Mouse (Mus musculus): ENCODE results near the gene Olfr125. TPM values are rescaled to one million over a fixed set of nuclear protein-coding genes. Genes with fewer than 3 reads are reported as not detected.

Gene Olfr125
- polyA plus RNA-seq (2017; shearing (Covaris generic)), result not detected

DNA sequence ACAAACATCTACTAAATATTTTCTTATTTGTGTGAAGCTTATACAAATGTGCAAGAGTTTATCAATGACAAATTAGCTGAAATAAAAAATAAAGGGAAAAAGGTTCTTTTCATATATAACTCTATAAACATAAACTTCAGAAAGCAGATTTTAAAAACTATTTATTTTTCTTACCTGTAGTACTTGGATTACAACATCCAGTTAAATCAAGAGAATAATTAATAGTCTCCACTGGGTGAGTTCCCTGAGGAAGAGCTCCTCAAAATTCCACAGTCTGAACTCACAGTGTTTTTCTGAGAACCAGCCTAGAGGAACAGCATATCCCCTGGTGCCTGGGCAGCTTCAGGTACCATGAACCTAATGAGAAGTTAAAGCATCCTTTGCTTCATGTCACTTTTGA lies at the start of gene Olfr125:
Olfr125 (plus strand) TSS at position 301 of the 400 bp plus-strand sequence.

DNA sequence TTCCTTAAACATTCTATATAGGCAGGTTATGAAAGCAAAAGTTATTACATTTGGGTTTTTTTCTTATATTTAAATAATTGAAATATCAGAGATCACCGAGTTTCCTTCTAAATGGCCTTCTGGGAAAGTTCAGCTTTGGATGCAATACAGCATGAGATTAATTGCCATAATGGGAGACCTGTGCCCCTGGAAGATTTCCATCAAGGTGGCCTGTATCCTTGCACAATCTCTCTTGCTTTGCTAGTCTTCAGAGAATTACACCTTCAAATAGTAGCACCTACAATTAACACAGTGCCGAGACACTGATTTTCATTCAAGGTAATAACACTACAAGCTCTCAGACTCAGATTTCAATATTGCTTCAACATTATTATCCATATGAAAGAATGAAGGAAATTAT lies 39.5 kb upstream of the Olfr125 start, which contains the start of gene Olfr123:
Olfr123 (plus strand) TSS at position 301 of the 400 bp plus-strand sequence.

DNA sequence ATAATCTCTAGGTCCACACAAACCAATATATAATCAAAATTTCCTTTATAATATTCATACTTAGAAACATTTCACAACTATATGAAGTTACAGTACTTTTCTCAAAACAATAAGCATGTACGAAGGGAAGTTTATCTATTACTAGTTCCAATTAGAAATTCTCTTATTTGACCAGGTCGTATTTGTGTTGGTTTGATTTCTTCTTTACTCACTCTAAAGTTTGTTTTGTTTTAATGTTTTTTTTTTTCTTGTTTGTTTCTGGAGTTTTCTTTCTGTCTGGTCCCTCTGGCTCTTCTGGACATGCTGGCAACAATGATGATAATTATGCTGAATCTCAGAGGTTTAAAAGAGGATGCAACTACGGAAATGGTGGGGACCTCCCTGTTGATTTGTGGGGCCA lies 33.2 kb upstream of the Olfr125 start, which contains the start of gene Olfr124:
Olfr124 (plus strand) TSS at position 301 of the 400 bp plus-strand sequence.

DNA sequence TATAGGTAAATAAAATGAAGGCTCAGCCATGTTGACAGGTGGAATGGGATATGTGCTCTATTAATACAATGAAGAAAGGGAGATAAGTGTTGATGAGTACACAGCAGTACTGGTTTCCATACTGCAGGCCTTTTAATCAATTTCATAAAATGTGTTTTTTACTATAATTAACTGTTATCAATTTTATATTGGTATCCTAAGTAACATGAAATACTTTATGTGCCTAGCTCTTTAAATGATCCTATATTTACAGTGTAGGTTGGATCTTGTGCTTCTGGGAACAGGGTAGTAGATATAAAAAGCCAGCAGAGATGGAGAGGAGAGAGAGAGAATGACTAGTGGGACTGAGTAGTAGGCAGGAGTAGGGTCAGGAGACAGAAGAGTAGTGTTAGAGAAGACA lies 14.4 kb downstream of the Olfr125 start, which contains the start of gene Olfr126:
Olfr126 (plus strand) TSS at position 301 of the 400 bp plus-strand sequence.

Other genes with a start within 250 kb of the Olfr125 start
- not detected for gene Olfr114, start 240.2 kb upstream of the Olfr125 start, polyA plus RNA-seq (2017; shearing (Covaris generic))
- not detected for gene Olfr115, start 205.8 kb upstream of the Olfr125 start, polyA plus RNA-seq (2017; shearing (Covaris generic))
- gene Olfr116, start 205.8 kb upstream of the Olfr125 start, polyA plus RNA-seq (2017; shearing (Covaris generic)), result not detected
- 0.15 TPM for gene Olfr117, start 169.2 kb upstream of the Olfr125 start, polyA plus RNA-seq (2017; shearing (Covaris generic))
- gene Olfr118, start 166.0 kb upstream of the Olfr125 start, polyA plus RNA-seq (2017; shearing (Covaris generic)), result not detected
- not detected for gene Olfr119, start 136.4 kb upstream of the Olfr125 start, polyA plus RNA-seq (2017; shearing (Covaris generic))
- gene Olfr120, start 111.1 kb upstream of the Olfr125 start, polyA plus RNA-seq (2017; shearing (Covaris generic)), result not detected
- not detected for gene Olfr121, start 84.1 kb upstream of the Olfr125 start, polyA plus RNA-seq (2017; shearing (Covaris generic))
- gene Olfr122, start 64.3 kb upstream of the Olfr125 start, polyA plus RNA-seq (2017; shearing (Covaris generic)), result not detected
- not detected for gene Olfr123, start 39.4 kb upstream of the Olfr125 start, polyA plus RNA-seq (2017; shearing (Covaris generic))
- not detected for gene Olfr124, start 33.1 kb upstream of the Olfr125 start, polyA plus RNA-seq (2017; shearing (Covaris generic))
- gene Olfr126, start 14.5 kb downstream of the Olfr125 start, polyA plus RNA-seq (2017; shearing (Covaris generic)), result not detected
- gene Olfr127, start 67.5 kb downstream of the Olfr125 start, polyA plus RNA-seq (2017; shearing (Covaris generic)), result not detected
- gene Olfr128, start 87.6 kb downstream of the Olfr125 start, polyA plus RNA-seq (2017; shearing (Covaris generic)), result 0.15 TPM
- not detected for gene Olfr761, start 120.1 kb downstream of the Olfr125 start, polyA plus RNA-seq (2017; shearing (Covaris generic))
- gene Olfr129, start 227.1 kb downstream of the Olfr125 start, polyA plus RNA-seq (2017; shearing (Covaris generic)), result not detected
- gene Olfr130, start 231.0 kb downstream of the Olfr125 start, polyA plus RNA-seq (2017; shearing (Covaris generic)), result not detected